Mouse (Mus musculus): Measurements from ENCODE around the gene Kctd3. TPM values are rescaled to one million over a fixed set of nuclear protein-coding genes. Genes with fewer than 3 reads are reported as not detected.

Gene Kctd3
- polyA plus RNA-seq, 1 experiment: 4.4 TPM

GRCm38 (mm10) chr1:189022925-189023700 lies 15.5 kb upstream of the Kctd3 start:
- no peaks in the 10 kb centered on the region for H3K9me3 ChIP-seq (ENCODE audit: control insufficient read depth, low read length)
- TF ChIP-seq GATA1 (IDR thresholded peaks at IDR 0.05; ENCODE audit: low read length) (no peak), TAL1 (IDR thresholded peaks at IDR 0.05; ENCODE audit: low read length) (no peak)
- H3K4me1 ChIP-seq (ENCODE audit: control insufficient read depth): no peaks in the 10 kb centered on the region
- H3K36me3 ChIP-seq (ENCODE audit: control insufficient read depth): no peaks in the 10 kb centered on the region
- H3K27me3 ChIP-seq (ENCODE audit: control insufficient read depth): no peaks in the 10 kb centered on the region
- H3K4me3 ChIP-seq (replicated peaks): no peak overlapping the region

GRCm38 (mm10) chr1:189015372-189015771 lies 7.7 kb upstream of the Kctd3 start:
- H3K36me3 ChIP-seq (ENCODE audit: control insufficient read depth): no peaks in the 10 kb centered on the region
- H3K27me3 ChIP-seq (ENCODE audit: control insufficient read depth): peaks cover 37% of the 10 kb centered on the region
- no peak overlapping the region for H3K4me3 ChIP-seq (replicated peaks)
- H3K9me3 ChIP-seq (ENCODE audit: control insufficient read depth, low read length): no peaks in the 10 kb centered on the region
- no peak for TF ChIP-seq TAL1 (IDR thresholded peaks at IDR 0.05; ENCODE audit: low read length)
- no peak for TF ChIP-seq GATA1 (IDR thresholded peaks at IDR 0.05; ENCODE audit: low read length)
- peaks cover 2% of the 10 kb centered on the region for H3K4me1 ChIP-seq (ENCODE audit: control insufficient read depth)

DNA sequence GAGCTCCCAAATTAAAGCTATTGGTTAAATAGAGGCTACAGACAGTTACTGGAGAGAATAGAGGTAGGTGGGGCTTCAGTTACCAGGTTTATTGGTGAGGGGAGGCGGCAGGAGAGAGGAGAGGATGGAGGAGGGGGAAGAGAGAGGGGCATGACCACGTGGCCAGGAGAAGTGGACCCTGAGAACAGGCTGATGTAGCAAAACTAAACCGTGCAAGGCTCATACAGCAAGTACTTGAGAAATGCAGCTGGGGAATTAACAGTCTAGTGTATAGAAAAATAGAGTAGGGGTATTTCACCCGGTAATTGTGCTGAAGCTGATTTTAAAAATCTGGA lies 5.9 kb upstream of the Kctd3 start:
- Histone ChIP-seq H3K36me3 (ENCODE audit: control insufficient read depth) (no peaks in the 10 kb centered on the region), H3K9me3 (ENCODE audit: control insufficient read depth, low read length) (no peaks in the 10 kb centered on the region), H3K4me3 (replicated peaks) (no peak overlapping the region), H3K4me1 (ENCODE audit: control insufficient read depth) (peaks cover 2% of the 10 kb centered on the region), H3K27me3 (ENCODE audit: control insufficient read depth) (peaks cover 37% of the 10 kb centered on the region)
- TF ChIP-seq GATA1 (IDR thresholded peaks at IDR 0.05; ENCODE audit: low read length) (no peak), TAL1 (IDR thresholded peaks at IDR 0.05; ENCODE audit: low read length) (no peak)

DNA sequence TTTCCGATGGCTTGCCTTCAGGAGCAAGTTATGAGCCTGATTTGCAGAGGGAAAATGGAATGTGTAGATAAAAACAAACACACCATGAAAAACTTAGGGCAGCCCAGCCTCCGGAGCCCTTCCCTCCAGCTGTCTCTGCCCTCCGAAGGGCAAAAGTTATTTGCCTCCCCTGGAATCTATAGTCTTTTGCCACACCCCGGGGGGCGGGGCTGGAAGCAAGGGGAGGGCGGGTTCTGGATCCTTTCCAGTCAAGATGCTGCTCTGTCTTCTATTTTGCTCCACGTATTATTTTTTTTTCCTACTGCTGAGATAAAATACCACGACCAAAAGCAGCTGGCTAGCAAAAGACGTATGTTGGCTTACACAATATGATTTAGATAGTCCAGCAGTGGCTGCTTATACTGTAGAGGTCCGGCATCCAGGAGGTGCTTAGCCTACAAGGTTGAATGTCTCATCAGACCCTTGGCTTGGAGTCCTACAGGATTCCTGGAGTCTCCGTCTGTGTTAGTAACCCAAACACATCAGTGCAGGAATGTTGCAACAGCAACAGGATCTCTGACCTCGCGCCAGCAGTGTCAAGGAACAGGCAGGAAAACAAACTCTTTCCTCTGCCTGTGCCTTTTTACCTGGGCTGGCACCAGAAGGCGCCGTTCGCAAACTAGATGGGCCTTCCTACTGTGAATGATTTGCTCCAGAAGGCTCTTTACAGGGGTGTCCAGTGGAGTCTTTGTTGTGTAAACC lies 5.4 kb upstream of the Kctd3 start:
- Histone ChIP-seq H3K4me1 (ENCODE audit: control insufficient read depth) (peaks cover 3% of the 10 kb centered on the region), H3K9me3 (ENCODE audit: control insufficient read depth, low read length) (no peaks in the 10 kb centered on the region), H3K27me3 (ENCODE audit: control insufficient read depth) (peaks cover 37% of the 10 kb centered on the region), H3K36me3 (ENCODE audit: control insufficient read depth) (no peaks in the 10 kb centered on the region), H3K4me3 (replicated peaks) (no peak overlapping the region)
- TF ChIP-seq TAL1 (IDR thresholded peaks at IDR 0.05; ENCODE audit: low read length) (no peak), GATA1 (IDR thresholded peaks at IDR 0.05; ENCODE audit: low read length) (no peak)

DNA sequence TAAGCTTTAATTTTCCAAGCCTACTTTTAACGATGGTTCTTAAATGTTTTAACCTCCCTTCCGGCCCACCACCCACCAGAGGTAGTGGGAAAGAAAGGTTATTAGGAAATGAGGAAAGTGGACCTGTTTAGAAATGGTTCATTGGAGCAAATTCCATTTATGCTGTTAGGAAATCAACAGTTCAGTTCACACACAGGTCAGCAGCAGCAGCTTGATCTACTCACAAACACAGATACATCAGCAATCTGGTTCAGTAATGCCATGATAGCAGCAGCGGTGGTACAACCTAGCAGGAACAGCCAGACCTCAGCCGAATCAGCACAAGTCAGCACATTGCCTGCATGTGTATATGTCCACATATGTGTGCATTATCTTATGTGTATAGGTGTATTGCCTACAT lies 3.0 kb upstream of the Kctd3 start:
- H3K27me3 ChIP-seq (ENCODE audit: control insufficient read depth): peaks cover 37% of the 10 kb centered on the region
- H3K4me3 ChIP-seq (replicated peaks): no peak overlapping the region
- H3K9me3 ChIP-seq (ENCODE audit: control insufficient read depth, low read length): no peaks in the 10 kb centered on the region
- TF ChIP-seq GATA1 (IDR thresholded peaks at IDR 0.05; ENCODE audit: low read length): no peak
- no peak for TF ChIP-seq TAL1 (IDR thresholded peaks at IDR 0.05; ENCODE audit: low read length)
- H3K36me3 ChIP-seq (ENCODE audit: control insufficient read depth): peaks cover 4% of the 10 kb centered on the region
- peaks cover 22% of the 10 kb centered on the region for H3K4me1 ChIP-seq (ENCODE audit: control insufficient read depth)

GRCm38 (mm10) chr1:189007980-189008324 lies 311 bp upstream of the Kctd3 start:
- H3K36me3 ChIP-seq (ENCODE audit: control insufficient read depth): peaks cover 22% of the 10 kb centered on the region
- peaks cover 34% of the 10 kb centered on the region for H3K4me1 ChIP-seq (ENCODE audit: control insufficient read depth)
- no peaks in the 10 kb centered on the region for H3K9me3 ChIP-seq (ENCODE audit: control insufficient read depth, low read length)
- H3K27me3 ChIP-seq (ENCODE audit: control insufficient read depth): peaks cover 17% of the 10 kb centered on the region
- H3K4me3 ChIP-seq (replicated peaks): peak overlapping the region; percentile 91
- TF ChIP-seq TAL1 (IDR thresholded peaks at IDR 0.05; ENCODE audit: low read length): no peak
- no peak for TF ChIP-seq GATA1 (IDR thresholded peaks at IDR 0.05; ENCODE audit: low read length)

DNA sequence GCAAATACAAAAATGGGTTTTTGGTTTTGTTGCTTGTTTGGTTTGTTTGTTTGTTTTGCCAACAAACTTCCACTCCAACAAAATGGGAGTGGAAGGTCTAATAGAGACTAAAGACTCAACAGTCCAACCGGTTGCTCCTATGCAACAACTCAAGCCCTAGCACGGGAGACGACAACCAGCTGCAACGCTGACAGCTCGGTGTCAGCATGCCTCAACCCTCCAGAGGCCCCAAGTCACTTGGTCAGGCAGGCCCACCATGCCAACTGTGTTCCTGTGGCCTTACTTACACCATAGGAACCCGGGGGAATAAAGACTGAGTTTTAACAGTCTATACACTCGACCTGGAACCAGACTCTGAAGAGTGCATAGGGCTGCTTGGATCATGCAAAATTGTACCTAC lies 815 bp downstream of the Kctd3 start:
- Histone ChIP-seq H3K4me1 (ENCODE audit: control insufficient read depth) (peaks cover 32% of the 10 kb centered on the region), H3K27me3 (ENCODE audit: control insufficient read depth) (peaks cover 6% of the 10 kb centered on the region), H3K9me3 (ENCODE audit: control insufficient read depth, low read length) (no peaks in the 10 kb centered on the region), H3K4me3 (replicated peaks) (peak overlapping the region; percentile 91), H3K36me3 (ENCODE audit: control insufficient read depth) (peaks cover 31% of the 10 kb centered on the region)
- no peak for TF ChIP-seq TAL1 (IDR thresholded peaks at IDR 0.05; ENCODE audit: low read length)

DNA sequence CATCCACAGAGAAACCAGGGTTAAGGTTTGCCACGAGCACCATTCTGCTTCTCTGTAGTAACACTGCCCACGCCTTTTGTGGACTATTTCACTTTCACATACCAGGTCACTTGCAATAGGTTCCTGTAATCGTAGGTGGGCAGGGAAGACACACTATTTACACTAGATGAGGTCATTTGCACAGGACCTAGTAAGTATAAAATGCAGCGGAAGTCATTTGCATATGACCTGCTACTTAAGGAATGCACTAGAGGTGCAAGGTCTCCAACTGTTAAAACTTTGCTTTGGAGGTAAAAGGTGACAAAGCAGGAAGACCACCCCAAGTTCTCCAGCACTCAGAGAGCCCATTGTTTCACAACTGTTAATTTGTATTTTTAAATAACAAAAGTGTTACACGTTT lies 1.4 kb downstream of the Kctd3 start:
- H3K4me3 ChIP-seq (replicated peaks): peak overlapping the region; percentile 91
- peaks cover 32% of the 10 kb centered on the region for H3K4me1 ChIP-seq (ENCODE audit: control insufficient read depth)
- no peak for TF ChIP-seq GATA1 (IDR thresholded peaks at IDR 0.05; ENCODE audit: low read length)

DNA sequence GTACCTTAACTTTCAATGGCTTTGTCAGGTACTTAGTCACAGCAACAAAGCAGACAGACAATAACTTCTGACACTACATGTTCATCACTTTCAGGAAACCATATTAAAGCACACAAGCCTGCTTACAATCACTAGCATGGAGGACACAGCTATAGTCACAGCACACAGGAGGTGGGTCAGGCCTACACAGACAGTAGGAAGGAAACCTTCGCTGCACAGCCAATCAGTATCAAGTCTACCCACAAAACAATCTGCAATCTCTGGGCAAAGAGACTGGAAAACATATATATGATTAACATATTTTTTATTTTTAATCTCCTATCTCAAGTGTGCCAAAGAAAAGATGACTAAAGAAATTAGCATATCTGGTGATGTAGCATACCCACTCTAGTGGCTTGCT lies 2.9 kb downstream of the Kctd3 start:
- Histone ChIP-seq H3K4me3 (replicated peaks) (no peak overlapping the region), H3K9me3 (ENCODE audit: control insufficient read depth, low read length) (no peaks in the 10 kb centered on the region), H3K4me1 (ENCODE audit: control insufficient read depth) (peaks cover 32% of the 10 kb centered on the region), H3K36me3 (ENCODE audit: control insufficient read depth) (peaks cover 48% of the 10 kb centered on the region), H3K27me3 (ENCODE audit: control insufficient read depth) (no peaks in the 10 kb centered on the region)
- TF ChIP-seq TAL1 (IDR thresholded peaks at IDR 0.05; ENCODE audit: low read length) (no peak), GATA1 (IDR thresholded peaks at IDR 0.05; ENCODE audit: low read length) (no peak)

More for the DNA sequence above, 1.4 kb downstream of the Kctd3 start:
- Histone ChIP-seq H3K27me3 (ENCODE audit: control insufficient read depth) (no peaks in the 10 kb centered on the region; the same call in 1 of the 2 replicates), H3K36me3 (ENCODE audit: control insufficient read depth) (peaks cover 33% of the 10 kb centered on the region), H3K9me3 (ENCODE audit: control insufficient read depth, low read length) (no peaks in the 10 kb centered on the region)
